ENCODE assay signal across 29 mouse cellular contexts in the genomic region with DNA sequence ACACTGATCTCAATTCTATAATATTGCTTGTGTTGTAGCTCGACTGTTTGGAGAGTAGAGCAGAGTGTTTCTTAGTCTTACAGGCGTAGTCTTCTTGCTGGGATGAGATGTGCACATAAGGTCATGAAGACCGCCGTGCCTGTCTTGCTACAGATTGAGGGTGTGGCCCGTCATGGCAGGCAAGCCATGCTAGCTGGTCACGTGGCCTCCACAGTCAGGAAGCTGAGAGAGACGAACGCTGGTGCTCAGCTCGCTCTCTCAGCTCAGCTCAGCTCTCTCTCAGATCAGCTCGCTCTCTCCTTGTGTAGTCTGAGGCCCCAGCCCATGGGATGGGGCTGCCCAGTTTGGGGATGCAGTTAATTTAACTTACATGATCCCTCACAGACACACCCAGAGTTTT. TPM values are rescaled to one million over a fixed set of nuclear protein-coding genes. Genes with fewer than 3 reads are reported as not detected.
"Had no signal": no experiment of that assay in that cellular context is flagged by ENCODE, and none has a peak within 500 bp of the region (broad histone marks: within the 10 kb centered on the region; RNA-seq: fewer than 3 reads in every experiment).

No protein-coding gene starts in this region.

- H3K4me3 ChIP-seq: gastrocnemius, adult 2 months; heart, adult 2 months; heart, embryonic 12.5 days; hindbrain, embryonic 10.5 days; hindbrain, embryonic 12.5 days; kidney, embryonic 15.5 days; layer of hippocampus, adult 2 months; left cerebral cortex, adult 2 months; limb, embryonic 10.5 days; limb, embryonic 12.5 days; liver, embryonic 13.5 days; liver, embryonic 15.5 days had no signal

- H3K9ac ChIP-seq: heart, embryonic 12.5 days; hindbrain, embryonic 12.5 days; hindbrain, embryonic 14.5 days; kidney, embryonic 15.5 days; limb, embryonic 12.5 days; liver, embryonic 13.5 days; liver, embryonic 15.5 days; liver, postnatal 0 days had no signal

- H3K27me3 ChIP-seq: heart, embryonic 12.5 days; hindbrain, embryonic 12.5 days; kidney, embryonic 15.5 days; limb, embryonic 12.5 days; liver, embryonic 13.5 days; liver, embryonic 15.5 days had no signal

- DNase-seq: gastrocnemius, adult 2 months; gastrocnemius, postnatal 10 days; gastrocnemius, postnatal 25 days; heart, adult 2 months; heart, postnatal 10 days; heart, postnatal 4 days; kidney, adult 11 months; kidney, adult 2 months; kidney, adult 9 months; kidney, postnatal 14 days; kidney, postnatal 36 days; liver; liver, embryonic 13.5 days; liver, postnatal 0 days had no signal

- H3K4me1 ChIP-seq: heart, embryonic 12.5 days; hindbrain, embryonic 10.5 days; hindbrain, embryonic 12.5 days; limb, embryonic 10.5 days; limb, embryonic 12.5 days; liver, embryonic 13.5 days; liver, embryonic 15.5 days had no signal

- H3K36me3 ChIP-seq: heart, embryonic 12.5 days; hindbrain, embryonic 10.5 days; hindbrain, embryonic 12.5 days; kidney, embryonic 15.5 days; limb, embryonic 10.5 days; limb, embryonic 12.5 days; liver, embryonic 13.5 days; liver, embryonic 15.5 days had no signal

- ATAC-seq: hindbrain, embryonic 16.5 days; intestine, embryonic 16.5 days; liver, postnatal 0 days had no signal

- H3K9me3 ChIP-seq: hindbrain, embryonic 10.5 days; hindbrain, embryonic 12.5 days; kidney, embryonic 15.5 days; limb, embryonic 10.5 days; limb, embryonic 12.5 days; liver, embryonic 13.5 days; liver, embryonic 15.5 days had no signal

- H3K27ac ChIP-seq: gastrocnemius, adult 2 months; heart, adult 2 months; hindbrain, embryonic 10.5 days; hindbrain, embryonic 12.5 days; hindbrain, embryonic 14.5 days; kidney, embryonic 15.5 days; kidney, postnatal 0 days; layer of hippocampus, adult 2 months; left cerebral cortex, adult 2 months; limb, embryonic 10.5 days; limb, embryonic 12.5 days; liver, embryonic 13.5 days; liver, embryonic 15.5 days had no signal

- H3K4me2 ChIP-seq: heart, embryonic 12.5 days; hindbrain, embryonic 12.5 days; hindbrain, embryonic 14.5 days; kidney, embryonic 15.5 days; limb, embryonic 12.5 days; liver, embryonic 11.5 days; liver, embryonic 13.5 days; liver, embryonic 15.5 days had no signal

RNA-seq across cellular contexts. Expression of a gene that starts 56.7 kb away (rescaled TPM):
- total RNA-seq: granulocyte monocyte progenitor cell, adult 5-6 weeks had no signal

RNA-seq across cellular contexts. Expression of a gene that starts 57.5 kb away (rescaled TPM):
- total RNA-seq: granulocyte monocyte progenitor cell, adult 5-6 weeks had no signal
- polyA plus RNA-seq: heart, embryonic 12.5 days had no signal
